Mouse (Mus musculus): ENCODE data around the gene Necap2.

The Necap2 gene

GRCm38 (mm10) chr4:141072502-141072901 is 5.7 kb downstream of the Necap2 start:
- no peak for DNase-seq

GRCm38 (mm10) chr4:141069731-141070130 is 8.4 kb downstream of the Necap2 start:
- DNase-seq: peak; percentile 69 to 77

GRCm38 (mm10) chr4:141068655-141069054 is 9.5 kb downstream of the Necap2 start:
- DNase-seq: no peak

- DNase-seq: no peak
Measured at GRCm38 (mm10) chr4:141067516-141068046, 10.6 kb downstream of the Necap2 start.

- peak; percentile 46 to 65 for DNase-seq
Measured at GRCm38 (mm10) chr4:141066709-141067515, 11.2 kb downstream of the Necap2 start.

DNA sequence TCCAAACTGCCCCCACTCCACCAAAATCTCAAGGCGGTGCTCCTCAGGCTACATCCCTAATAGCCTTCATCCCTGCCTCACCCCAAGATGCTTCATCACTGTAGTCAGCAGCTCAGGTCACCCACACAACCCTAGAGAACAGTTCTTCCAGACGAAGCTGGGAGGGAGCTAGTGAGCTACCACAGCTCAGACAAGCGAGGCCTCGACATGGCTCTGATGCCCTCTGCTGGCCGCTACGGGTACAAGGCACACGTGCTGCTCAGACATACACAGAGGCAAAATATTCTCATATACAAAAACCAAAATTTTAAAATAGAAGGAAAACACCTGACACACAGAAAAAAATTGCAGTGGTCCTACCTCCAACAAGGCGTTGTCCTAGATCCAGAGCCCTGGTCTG is 13.0 kb downstream of the Necap2 start:
- DNase-seq: peak; percentile 89 to 92

DNA sequence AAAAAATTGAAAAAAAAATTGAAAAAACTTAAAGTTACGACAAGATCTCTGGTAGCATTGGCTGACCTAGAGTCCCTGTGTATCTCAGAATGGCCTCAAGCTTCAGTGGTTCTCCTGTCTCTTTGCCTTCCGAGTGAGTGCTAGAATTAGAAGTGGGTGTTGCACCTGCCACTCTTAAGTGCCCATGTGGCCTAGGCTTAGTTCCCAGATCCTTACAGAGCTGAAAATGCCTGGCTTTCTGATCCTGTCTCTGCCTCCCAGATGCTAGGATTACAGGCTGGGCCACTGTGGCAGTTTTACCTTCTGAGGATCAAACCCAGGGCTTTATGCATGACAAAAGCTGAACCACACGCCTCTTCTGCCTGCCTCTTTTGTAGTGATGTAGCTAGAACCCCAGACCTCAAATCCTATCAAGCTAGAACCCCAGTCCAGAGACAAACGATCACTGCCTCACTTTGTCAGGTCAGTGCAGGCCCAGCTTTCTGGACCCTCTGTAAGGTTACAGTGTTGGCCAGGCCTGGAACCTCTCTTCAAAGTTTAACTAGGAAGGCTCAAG is 14.0 kb downstream of the Necap2 start:
- no peak for DNase-seq

- DNase-seq: peak; percentile 100
Measured at GRCm38 (mm10) chr4:141060426-141061301, 17.5 kb downstream of the Necap2 start, which contains the start of gene Crocc. TSS of gene Crocc (minus strand) at chr4:141060550.

DNA sequence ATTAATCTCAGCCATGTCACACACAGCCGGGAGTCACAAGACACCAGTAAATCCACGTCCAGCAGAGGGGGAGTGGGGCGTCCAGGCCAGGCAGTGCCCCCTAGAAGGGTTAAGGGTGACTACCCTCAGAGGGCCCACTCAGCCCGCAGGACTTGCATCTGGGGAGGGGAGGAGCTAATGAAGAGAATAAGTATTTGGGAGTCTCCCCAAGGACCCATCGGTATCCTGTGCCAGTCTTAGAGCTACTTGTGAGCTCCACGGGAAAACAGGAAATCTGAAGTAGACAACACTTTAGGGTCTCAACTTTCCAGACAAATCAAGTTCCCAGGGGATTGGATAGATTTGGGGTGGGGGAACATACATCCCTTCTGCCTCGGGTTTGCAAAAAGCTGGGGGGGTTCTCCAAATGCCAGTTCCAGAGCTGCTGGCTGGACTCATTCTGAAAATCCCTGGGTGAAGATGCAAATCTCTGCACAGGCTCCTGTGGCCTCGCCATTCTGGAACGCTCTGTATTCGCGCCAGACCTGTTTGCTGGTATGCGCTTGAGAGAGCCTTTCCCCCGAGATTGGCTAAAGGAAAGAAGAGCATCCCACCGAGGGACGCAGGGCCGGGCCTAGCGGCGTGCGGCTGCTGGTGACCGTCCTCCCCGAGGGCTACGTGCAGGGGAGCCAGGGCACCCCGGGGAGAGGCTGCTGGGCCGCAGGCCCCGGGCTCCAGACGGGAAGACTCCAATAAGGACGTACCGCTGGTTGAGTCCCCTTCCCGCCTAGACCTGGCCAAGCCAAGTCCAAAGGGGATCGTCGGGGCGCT is 18.3 kb downstream of the Necap2 start:
- DNase-seq: peak in 1 of 2 experiments; percentile 16

- no peak for DNase-seq
Measured at GRCm38 (mm10) chr4:141058835-141059234, 19.3 kb downstream of the Necap2 start.

- DNase-seq: no peak
Measured at GRCm38 (mm10) chr4:141056970-141057369, 21.2 kb downstream of the Necap2 start.

DNA sequence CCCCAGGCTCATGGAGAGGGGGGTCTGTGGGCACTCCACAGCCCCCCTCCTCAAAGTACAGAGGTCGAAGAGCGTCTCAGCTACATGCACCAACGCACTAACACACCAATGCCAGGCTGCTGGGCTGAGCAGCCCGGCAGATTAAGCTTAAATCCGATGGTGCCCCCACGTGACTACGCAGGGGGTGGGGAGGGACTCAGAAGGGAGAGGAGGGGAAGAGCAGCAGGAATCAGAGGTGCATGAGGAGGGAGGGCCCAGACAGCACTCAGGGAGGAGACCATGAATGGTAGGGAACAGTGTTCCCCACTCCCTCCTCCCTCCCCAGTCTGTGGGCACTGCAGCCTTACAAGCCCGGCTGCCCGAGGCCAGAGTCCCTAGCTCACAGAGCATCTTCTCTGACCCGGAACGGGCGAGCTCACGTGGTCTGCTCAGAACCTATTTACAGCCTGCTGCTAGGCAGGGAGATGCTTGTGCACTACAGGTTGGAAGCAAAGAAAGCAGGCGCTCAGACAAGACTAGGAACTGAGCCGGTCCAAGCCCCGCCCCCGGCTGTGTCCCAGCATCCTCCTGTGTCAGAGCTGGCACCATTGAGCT is 24.5 kb downstream of the Necap2 start:
- DNase-seq: peak; percentile 81 to 90

DNA sequence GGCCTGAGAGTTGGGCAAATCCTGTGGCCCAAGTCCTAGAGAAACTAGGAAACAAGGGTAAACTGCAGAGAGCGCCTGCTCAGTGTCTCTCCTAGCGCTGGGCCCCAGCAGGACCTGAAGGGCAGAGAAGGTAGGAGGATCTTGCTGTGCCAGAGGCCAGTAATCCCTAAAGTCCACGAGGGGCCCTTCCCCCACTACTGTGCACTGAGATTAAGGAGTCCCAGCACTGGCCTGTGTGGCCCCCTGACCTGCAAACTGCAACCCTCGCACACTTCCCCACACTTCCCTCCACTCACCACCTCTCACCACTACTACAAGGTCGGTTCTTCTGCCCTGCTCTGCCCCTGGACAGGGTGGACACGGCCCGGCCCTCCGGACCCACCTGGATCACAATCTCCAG is 25.0 kb downstream of the Necap2 start:
- peak; percentile 54 to 71 for DNase-seq

DNA sequence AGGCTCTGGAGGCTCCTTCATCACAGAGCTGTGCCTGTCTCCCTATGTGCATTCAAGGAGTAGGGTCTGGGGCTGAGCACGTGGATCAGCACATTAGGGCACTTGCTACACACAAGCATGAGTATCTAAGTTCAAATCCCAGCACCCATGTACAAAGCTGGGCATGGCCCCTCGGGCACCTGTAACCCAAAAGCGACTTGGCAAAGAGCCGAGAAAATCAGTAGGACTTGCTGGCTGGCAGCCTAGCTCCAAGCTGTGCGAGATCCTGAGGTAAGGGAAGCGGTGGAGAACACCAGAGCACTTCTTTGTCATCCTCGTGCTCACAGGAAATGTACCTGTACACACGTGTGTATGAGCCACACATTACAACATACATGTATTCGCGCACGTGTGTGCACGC is 25.7 kb downstream of the Necap2 start:
- DNase-seq: no peak

DNA sequence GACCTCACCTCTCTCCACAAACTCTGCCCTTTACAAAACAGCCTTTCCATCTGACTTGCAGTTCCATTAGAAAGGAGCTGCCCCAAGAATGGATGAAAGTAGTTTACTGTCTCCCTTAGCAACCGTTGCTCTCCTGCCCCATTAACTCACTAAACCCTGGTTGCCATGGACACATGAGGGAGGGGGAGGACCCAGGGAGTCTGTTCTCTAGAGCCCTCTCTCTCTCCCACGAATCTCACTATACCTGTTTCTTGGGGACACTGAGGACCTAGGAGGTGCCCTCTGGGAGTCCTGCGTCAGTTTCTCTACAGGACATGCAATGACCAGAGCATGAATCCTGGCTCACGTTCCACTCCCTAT is 28.7 kb downstream of the Necap2 start:
- DNase-seq: peak; percentile 75 to 84

DNA sequence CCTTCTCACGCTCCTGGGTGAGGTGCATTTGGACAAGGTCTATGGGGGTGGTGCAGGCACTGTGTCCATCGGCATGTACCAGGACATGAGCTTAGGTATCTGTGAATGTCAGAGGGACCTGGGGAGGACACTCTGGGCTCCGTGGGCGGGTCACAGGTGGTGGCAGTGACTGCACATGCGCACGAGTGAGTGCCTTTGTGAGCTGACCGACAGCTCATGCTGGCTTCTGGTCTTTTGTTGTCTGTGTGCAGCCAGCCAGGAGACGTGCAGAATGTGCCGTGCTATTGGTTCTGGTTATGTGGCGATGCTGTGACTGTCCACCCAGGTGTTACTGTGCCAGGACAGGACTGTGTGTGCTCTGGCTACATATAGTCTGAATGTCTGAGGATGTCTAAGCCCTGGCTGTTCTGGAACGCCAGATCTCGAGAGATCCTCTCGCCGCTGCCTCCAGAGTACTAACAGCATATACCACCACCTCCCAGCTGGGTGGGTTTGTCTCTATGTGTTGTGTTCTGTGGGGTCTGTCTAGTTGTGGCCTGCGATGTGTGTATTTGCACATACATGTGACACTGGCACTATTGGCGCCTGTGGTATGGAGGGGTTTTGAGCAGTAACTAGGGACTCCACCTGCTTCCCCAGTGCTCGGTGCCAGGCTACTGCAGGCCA is 29.2 kb downstream of the Necap2 start:
- DNase-seq: no peak

GRCm38 (mm10) chr4:141044816-141045215 is 33.3 kb downstream of the Necap2 start:
- peak; percentile 87 to 90 for DNase-seq

GRCm38 (mm10) chr4:141041117-141041516 is 37.0 kb downstream of the Necap2 start:
- DNase-seq: peak; percentile 73 to 77

DNA sequence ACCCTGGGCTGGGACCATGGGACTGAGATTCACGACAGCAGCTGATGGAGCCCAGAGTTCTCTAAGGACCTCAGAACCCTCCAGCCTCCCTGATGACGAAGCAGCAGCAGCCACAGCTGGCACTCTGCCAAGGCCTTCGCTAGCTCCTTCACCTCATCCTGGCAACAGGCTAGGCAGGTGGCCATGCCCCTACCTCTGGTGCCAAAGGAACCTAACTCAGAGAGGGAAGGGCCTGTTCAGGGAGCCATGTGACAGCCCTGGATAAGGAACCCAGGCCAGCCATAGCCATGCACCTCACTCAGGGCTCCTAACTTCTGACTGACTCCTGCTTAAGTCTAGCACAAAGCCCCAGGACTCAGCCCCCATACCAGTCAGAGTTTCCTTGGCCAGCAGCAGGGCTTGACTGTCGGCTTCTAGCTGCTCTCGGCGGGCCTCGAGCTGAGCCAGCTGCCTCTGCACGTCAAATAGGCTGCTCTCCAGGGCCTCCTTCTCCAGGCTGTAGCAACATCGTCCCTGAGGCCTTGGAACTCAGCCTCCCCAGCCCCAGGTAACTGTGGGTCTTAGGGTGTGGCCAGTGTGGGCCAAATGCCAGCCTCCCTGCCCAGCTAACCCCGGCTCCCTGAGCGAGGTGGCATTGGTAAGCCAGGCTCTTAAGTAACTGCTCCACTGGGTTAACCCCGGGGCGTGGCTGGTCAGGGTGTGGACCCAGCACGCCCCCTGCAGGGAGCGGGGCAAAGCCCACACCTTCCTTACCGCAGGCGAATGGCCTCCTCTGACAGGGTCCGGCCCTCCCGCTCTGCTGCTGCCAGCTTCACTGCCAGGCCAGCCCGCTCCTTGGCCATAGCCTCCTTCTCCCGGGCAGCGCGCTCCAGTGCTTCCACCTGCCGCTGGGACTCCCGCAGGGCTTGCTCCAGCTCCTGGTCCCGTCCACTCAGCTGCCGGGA is 44.3 kb downstream of the Necap2 start:
- DNase-seq: peak; percentile 49 to 68

DNA sequence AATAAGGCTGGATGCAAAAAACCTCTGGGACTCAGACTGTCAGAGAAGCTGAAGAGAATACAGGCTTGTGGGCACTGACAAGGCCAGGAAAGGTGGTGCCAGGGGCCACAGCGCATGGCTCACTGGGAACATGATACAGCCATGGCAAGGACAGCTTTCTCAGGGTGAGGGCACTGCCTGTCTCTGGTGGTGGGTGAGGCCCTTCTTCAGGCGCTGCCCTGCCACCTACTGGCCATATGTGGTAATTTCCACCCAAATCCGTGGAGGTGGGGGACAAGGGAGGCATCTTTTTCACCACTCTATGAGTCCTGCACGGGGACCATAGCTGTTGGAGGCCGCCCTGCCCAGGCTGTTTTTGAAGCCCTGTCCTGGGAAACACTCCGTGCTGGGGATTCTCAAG is 46.4 kb downstream of the Necap2 start:
- peak; percentile 87 to 88 for DNase-seq
